Mouse (Mus musculus) megakaryocyte, embryonic 14.5 days (primary cell): ENCODE measurements around the gene Tesk1. TPM values are rescaled to one million over a fixed set of nuclear protein-coding genes. Genes with fewer than 3 reads are reported as not detected.
A peak's percentile ranks its signal among the peaks of the same experiment; 100 is the strongest.
"Not testable (repeated sequence)": the region's sequence is repeated elsewhere in the genome, so short reads cannot be mapped to it uniquely, and the experiment has no call there.

ENCODE experiments used
- H3K27me3 ChIP-seq: replicated peaks from 2 replicates; pipeline ENCODE3; 2012; ENCODE audit warnings: inconsistent platforms
- H3K36me3 ChIP-seq: replicated peaks from 2 replicates; pipeline ENCODE3; 2012; ENCODE audit warnings: low read length, inconsistent platforms, mixed read lengths
- H3K4me1 ChIP-seq: 2 replicates; pipeline ENCODE4 v1.6.1; 2012; ENCODE audit warnings: inconsistent platforms
- H3K4me3 ChIP-seq: replicated peaks from 2 replicates; pipeline ENCODE3; 2012; ENCODE audit warnings: moderate library complexity, mild to moderate bottlenecking, inconsistent platforms
- H3K9me3 ChIP-seq: 2 replicates; pipeline ENCODE4 v1.6.1; 2012; ENCODE audit warnings: inconsistent platforms
- FLI1 ChIP-seq: IDR thresholded peaks from 2 replicates; pipeline ENCODE4 v1.6.1; 2012; ENCODE audit warnings: low read length, inconsistent platforms, mixed read lengths
- GATA1 ChIP-seq: IDR thresholded peaks from 3 replicates; pipeline ENCODE4 v1.6.1; 2012; ENCODE audit warnings: mixed read lengths, low read length, inconsistent platforms, borderline replicate concordance
- polyA plus RNA-seq: library from polyadenylated mRNA; stranded (reverse); fragments of >175 nt; gene quantifications from 2 replicates; pipeline ENCODE4 v1.2.3, GENCODE M21; 2012; ENCODE audit warnings: low replicate concordance; ENCODE audit not compliant: insufficient read depth

Tesk1 gene
- polyA plus RNA-seq, 1 experiment: 28.2 TPM

GRCm38 (mm10) chr4:43473636-43474035 is 31.9 kb downstream of the Tesk1 start:
- no peaks in the 10 kb centered on the region for H3K36me3 ChIP-seq
- no peak overlapping the region for H3K4me3 ChIP-seq
- TF ChIP-seq FLI1: no peak
- TF ChIP-seq GATA1: no peak
- H3K9me3 ChIP-seq: no peaks in the 10 kb centered on the region; the same call in 1 of the 2 replicates
- H3K4me1 ChIP-seq: peaks cover 22% of the 10 kb centered on the region
- peaks cover 6% of the 10 kb centered on the region for H3K27me3 ChIP-seq

GRCm38 (mm10) chr4:43476604-43477003 is 34.9 kb downstream of the Tesk1 start:
- Histone ChIP-seq H3K4me1 (peaks cover 39% of the 10 kb centered on the region), H3K27me3 (no peaks in the 10 kb centered on the region), H3K36me3 (no peaks in the 10 kb centered on the region), H3K9me3 (no peaks in the 10 kb centered on the region), H3K4me3 (no peak overlapping the region)
- TF ChIP-seq GATA1 (no peak), FLI1 (no peak)

GRCm38 (mm10) chr4:43477857-43478533 is 36.3 kb downstream of the Tesk1 start:
- H3K36me3 ChIP-seq: no peaks in the 10 kb centered on the region
- TF ChIP-seq FLI1 (no peak), GATA1 (no peak)
- no peaks in the 10 kb centered on the region for H3K9me3 ChIP-seq
- H3K27me3 ChIP-seq: peaks cover 6% of the 10 kb centered on the region
- peak overlapping the region; percentile 92 for H3K4me3 ChIP-seq
- peaks cover 53% of the 10 kb centered on the region for H3K4me1 ChIP-seq

DNA sequence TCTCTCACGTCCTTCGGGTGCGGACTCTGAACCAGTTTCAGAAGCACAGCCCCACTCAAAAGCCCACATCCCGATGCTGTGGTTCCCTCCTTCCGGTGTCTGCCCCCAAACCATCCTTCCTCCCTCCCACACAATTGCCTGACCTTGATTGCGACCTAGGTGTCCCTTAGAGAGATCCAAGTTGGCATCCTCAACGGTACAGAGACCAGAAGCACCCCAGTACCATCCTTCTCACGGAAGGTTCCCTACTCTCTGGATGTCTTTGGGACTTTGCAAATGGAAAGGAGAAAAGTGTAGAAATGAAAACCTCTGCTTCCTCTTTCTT is 36.8 kb downstream of the Tesk1 start:
- peak overlapping the region; percentile 92 for H3K4me3 ChIP-seq
- TF ChIP-seq GATA1: no peak
- no peak for TF ChIP-seq FLI1

DNA sequence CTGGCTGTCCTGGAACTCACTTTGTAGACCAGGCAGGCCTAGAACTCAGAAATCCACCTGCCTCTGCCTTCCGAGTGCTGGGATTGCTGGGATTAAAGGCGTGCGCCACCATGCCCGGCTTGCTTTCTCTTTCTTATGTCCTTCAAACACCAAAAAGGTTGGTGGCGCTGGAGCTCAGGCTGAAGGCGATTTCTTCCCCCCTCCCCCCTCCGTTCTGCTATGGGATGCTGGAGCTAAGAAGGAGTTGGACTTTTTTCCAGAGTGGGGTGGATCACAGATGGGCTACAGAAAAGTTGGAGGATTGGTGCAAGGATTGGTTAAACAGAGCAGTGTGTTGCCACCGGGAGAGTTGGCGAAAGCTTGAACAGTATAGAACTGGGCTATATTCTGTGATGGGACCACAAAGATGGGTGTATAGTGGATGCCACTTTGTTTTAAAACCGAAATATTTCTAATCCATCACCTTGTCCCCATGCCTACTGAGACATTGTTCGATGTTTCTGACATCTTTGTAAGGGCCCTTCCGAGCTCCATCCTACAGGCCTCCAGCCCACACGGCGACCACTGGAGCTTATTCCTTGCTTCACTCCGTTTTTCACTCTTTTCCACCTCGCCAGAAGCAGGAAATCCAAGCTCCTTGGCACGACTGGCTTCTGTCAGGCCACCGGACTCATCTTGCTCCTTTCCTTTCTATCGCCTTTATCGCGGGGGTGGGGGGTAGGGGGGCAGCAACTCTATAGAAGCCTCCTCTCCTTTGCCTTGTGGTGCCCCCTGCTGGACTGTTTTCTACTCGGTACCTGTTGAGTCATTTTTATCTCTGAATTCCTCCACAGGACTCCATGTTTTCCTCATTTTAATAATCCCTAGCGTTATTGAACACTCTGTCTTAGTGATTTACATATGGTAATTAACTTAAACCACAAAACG is 37.4 kb downstream of the Tesk1 start:
- peaks cover 16% of the 10 kb centered on the region for H3K27me3 ChIP-seq
- no peaks in the 10 kb centered on the region for H3K9me3 ChIP-seq
- no peaks in the 10 kb centered on the region for H3K36me3 ChIP-seq
- TF ChIP-seq FLI1: no peak
- no peak for TF ChIP-seq GATA1
- peak overlapping the region; percentile 46 for H3K4me3 ChIP-seq
- peaks cover 56% of the 10 kb centered on the region for H3K4me1 ChIP-seq

More for the DNA sequence above, 36.8 kb downstream of the Tesk1 start:
- Histone ChIP-seq H3K4me1 (peaks cover 58% of the 10 kb centered on the region), H3K36me3 (no peaks in the 10 kb centered on the region), H3K9me3 (no peaks in the 10 kb centered on the region), H3K27me3 (peaks cover 10% of the 10 kb centered on the region)

DNA sequence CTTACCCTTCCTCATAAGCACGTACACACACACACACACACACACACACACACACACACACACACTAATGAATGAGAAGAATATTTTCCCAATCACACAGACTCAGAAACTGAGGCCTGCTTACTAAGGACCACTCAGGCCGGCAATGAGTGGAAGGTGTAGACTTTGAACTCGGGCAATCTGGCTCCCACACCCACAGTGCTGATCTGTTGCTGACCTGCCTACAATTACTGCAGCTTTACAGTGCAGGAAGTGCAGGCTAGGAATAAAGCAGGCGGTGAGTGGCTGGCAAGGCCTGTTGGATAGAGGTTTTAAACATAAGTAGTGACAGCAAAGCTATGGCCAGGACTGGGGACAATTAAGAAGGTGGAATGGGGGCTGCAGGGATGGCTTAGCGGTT is 39.2 kb downstream of the Tesk1 start:
- H3K27me3 ChIP-seq: peaks cover 17% of the 10 kb centered on the region
- TF ChIP-seq FLI1 (no peak), GATA1 (no peak)
- no peak overlapping the region for H3K4me3 ChIP-seq
- peaks cover 48% of the 10 kb centered on the region for H3K4me1 ChIP-seq
- H3K36me3 ChIP-seq: no peaks in the 10 kb centered on the region
- peaks cover 6% of the 10 kb centered on the region; the same call in 1 of the 2 replicates for H3K9me3 ChIP-seq

DNA sequence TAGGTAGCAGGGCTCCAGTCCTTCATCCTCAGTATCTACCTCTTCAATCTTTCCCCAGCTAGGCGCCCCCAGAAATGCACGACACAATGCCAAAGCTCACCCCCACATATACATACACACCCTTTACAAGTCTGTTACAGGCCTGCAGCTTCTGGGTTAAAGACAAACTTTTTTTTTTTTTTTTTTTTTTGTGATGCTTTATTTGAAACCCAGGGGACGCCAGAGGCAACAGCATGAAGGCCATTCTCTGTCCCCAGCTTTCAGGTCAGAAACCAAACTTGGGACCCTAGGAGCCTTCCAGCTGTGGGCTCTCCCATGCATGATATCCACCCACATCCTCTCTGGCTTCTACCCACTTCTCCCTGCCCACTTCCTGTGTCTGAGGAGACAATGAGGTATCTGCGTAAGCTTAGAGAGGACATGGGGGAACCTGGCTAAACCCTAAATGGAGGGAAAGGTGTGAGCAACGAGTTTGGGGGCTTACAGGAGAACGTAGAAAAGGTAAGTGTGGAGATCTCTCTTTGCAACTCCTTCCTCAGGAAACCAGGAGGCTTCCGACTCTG is 40.2 kb downstream of the Tesk1 start:
- peaks cover 48% of the 10 kb centered on the region for H3K4me1 ChIP-seq

GRCm38 (mm10) chr4:43482591-43482990 is 40.9 kb downstream of the Tesk1 start:
- no peak for TF ChIP-seq GATA1
- no peak for TF ChIP-seq FLI1
- no peaks in the 10 kb centered on the region for H3K36me3 ChIP-seq
- peaks cover 17% of the 10 kb centered on the region for H3K27me3 ChIP-seq
- H3K4me3 ChIP-seq: peak overlapping the region; percentile 82
- peaks cover 48% of the 10 kb centered on the region for H3K4me1 ChIP-seq
- H3K9me3 ChIP-seq: peaks cover 6% of the 10 kb centered on the region; the same call in 1 of the 2 replicates

More for the DNA sequence above, 40.2 kb downstream of the Tesk1 start:
- TF ChIP-seq FLI1: 0 out of 2 replicates have a peak, but pooled peaks have one; percentile 20
- no peak; the same call in 2 of the 3 replicates for TF ChIP-seq GATA1
- peaks cover 6% of the 10 kb centered on the region; the same call in 1 of the 2 replicates for H3K9me3 ChIP-seq
- H3K36me3 ChIP-seq: no peaks in the 10 kb centered on the region
- H3K4me3 ChIP-seq: peak overlapping the region; percentile 82
- H3K27me3 ChIP-seq: peaks cover 17% of the 10 kb centered on the region

- H3K4me3 ChIP-seq: peak within 1 kb of the TSS; percentile 82
- TF ChIP-seq FLI1: no peak
- no peak for TF ChIP-seq GATA1
- peaks cover 44% of the 10 kb centered on the region for H3K4me1 ChIP-seq
Observed at GRCm38 (mm10) chr4:43483535-43484091, 41.9 kb downstream of the Tesk1 start, which contains the start of gene Sit1. Sit1 (minus strand) TSS chr4:43483734.

DNA sequence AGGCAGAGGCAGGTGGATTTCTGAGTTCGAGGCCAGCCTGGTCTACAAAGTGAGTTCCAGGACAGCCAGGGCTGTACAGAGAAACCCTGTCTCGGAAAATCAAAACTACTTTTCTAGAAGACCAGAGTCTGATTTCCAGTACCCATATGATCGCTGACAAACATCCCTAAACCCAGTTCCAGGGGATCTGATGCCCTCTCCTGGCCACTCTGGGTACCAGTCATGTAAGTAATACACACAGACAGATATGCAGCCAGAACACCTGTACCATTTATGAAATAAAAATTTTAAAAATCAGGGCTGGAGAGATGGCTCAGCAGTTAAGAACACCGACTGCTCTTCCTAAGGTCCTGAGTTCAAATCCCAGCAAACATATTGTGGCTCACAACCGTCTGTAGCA is 43.9 kb downstream of the Tesk1 start:
- H3K9me3 ChIP-seq, H3K4me3 ChIP-seq, H3K36me3 ChIP-seq: not testable (repeated sequence)
- H3K4me1 ChIP-seq: peaks cover 41% of the 10 kb centered on the region
- peaks cover 17% of the 10 kb centered on the region for H3K27me3 ChIP-seq

More at GRCm38 (mm10) chr4:43483535-43484091, 41.9 kb downstream of the Tesk1 start, which contains the start of gene Sit1:
- H3K27me3 ChIP-seq: peaks cover 17% of the 10 kb centered on the region
- no peaks in the 10 kb centered on the region for H3K36me3 ChIP-seq
- peaks cover 6% of the 10 kb centered on the region; the same call in 1 of the 2 replicates for H3K9me3 ChIP-seq
